Mouse (Mus musculus) cerebellum, adult (tissue): ENCODE measurements around the gene Hnrnph3.
A peak's percentile ranks its signal among the peaks of the same experiment; 100 is the strongest.
"Not testable (repeated sequence)": the region's sequence is repeated elsewhere in the genome, so short reads cannot be mapped to it uniquely, and the experiment has no call there.

ENCODE experiments used
- ATAC-seq: cut with Nextera tagmentation; 2 replicates; pipeline ENCODE4 v1.9.2; 2017; ENCODE audit warnings: mild to moderate bottlenecking, moderate library complexity, mixed read lengths; ENCODE audit not compliant: insufficient number of reproducible peaks, low FRiP score, low TSS enrichment

Gene Hnrnph3

DNA sequence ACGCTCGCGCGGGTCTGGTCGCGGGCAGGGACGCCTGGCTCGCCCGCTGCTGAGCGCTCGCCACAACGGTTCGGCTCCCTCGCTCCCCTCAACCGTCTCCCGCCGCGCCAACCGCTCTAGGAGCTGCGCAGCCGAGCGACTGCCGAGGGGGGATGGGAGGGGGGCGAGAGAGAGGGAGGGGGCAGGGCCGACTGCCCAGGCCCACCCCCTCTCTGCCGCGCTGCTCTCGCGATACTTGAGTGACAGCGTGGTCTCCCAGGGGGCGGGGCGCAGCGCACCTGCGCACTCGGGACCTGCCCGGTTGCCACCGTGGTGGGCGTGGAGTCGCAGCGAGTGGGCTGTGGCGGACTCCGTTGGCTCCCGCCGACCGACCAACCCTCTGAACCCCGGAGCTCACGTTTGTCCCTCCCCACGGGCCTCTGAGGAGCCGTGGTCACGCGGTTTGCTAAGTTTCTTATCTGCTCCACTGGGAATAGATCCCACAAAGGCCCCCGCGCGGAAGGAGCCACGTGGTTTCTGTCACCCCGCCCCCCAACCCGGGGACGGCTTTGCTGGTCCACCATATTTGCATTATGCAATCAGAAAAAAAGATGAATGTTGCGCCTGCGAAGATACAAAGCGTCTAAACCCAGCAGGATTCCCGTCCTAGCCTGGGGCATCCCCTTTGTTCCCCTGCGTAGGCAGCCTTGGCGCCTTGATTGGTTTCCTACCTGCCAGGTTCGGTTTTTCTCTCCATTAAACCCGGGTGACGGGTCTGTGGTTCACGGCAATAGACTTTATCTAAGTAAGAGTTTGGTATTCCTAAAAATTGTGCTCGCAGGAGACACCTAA lies at the start of gene Hnrnph3, which contains the start of gene Pbld2:
Gene Hnrnph3 (minus strand): TSS at position 469 of the 831 bp plus-strand sequence.
Gene Pbld2 (plus strand): TSS at position 567 of the 831 bp plus-strand sequence.
- ATAC-seq: peak; percentile 84

DNA sequence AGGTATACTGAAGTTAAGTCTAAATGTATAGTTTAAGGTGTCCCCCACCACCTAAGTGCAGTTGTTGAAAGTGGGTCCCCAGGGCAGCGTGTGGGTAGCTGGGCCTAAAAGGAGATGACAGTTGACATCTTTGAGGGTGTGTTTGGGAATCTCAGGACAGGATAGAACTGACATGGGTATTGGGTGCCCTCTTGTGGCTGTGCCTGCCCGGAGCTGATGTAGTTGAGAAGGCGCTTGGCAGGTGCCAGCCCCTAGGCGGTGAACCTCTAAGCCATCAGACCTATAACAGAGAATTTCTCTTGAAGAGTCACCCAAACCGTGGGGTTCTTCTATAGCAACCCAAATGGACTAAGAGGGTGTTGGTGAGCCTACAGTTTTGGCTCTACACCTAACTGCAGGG lies 42.0 kb upstream of the Hnrnph3 start:
- ATAC-seq: peak; percentile 95

DNA sequence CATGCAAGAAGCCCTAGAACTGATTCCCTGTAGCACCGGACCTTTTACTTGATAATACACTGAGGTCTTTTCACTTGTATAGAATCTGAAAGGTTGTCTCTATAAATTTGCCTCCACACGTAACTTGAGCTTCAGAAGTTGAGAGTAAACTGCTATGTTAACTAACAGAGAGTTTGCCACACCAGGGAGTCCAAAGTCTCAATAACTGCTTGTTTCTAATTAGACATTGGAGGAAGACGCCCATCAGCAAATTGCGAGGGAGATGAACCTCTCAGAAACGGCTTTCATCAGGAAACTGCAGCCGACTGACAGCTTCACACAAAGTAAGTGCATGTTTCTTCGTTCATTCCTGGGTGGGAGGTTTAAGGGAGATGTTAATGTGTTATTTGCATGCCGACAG lies 41.5 kb upstream of the Hnrnph3 start:
- no peak for ATAC-seq

DNA sequence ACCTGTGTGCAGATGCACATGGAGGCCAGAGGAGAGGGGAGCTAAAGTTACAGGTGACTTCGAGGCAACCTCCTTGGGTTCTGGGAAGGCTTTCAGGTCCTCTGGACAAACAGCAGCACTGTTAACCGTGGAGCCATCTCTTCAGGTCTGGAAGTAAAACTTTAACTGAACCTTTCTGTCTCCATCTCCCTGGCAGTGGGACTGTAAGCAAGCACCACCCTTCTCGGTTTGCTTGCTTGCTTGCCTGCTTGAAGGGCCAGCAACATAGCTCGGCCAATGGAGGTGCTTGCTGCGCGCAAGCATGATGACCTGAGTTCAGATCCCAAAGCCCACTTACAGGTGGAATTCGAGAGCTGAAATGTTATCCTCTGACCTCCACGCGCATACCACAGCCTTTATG lies 40.5 kb upstream of the Hnrnph3 start:
- ATAC-seq: no peak

DNA sequence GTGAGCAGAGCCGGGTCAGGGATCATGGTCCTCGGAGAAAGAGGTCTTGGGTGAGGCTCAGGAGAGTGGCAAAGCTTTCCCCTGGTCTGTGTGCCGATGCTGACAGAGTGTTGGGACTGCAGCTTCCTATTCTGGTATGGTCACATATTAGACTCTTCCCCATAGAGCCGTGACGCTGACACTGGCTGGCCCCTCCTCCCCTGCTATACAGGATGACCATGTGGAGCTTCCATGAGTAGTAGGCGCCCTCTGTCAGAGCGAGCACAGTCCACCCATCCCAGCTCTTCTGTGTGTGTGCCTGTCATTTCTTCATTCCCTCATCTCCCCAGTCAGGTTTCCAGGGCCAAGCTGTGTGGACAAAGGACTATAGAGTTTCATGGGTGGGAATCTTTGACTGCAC lies 39.3 kb upstream of the Hnrnph3 start:
- no peak for ATAC-seq

DNA sequence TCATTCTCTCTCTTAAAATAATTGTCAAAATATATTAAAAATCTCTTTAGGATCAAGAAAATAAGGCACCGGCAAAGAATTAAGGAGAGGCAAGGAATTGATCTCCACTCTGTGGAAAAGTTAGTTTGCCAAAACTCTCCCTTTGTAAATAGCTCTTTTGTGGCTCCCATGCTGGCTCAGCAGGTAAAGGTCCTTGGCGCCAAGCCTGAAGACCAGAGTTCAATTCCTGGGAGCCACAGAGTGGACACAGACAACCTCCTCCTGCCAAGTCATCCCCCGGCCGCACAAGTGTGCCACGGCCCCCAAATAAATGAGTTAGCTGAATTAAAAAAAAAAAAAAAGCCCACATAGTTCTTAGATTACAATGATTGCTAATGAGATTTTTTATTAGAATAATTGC lies 38.7 kb upstream of the Hnrnph3 start:
- ATAC-seq: no peak

DNA sequence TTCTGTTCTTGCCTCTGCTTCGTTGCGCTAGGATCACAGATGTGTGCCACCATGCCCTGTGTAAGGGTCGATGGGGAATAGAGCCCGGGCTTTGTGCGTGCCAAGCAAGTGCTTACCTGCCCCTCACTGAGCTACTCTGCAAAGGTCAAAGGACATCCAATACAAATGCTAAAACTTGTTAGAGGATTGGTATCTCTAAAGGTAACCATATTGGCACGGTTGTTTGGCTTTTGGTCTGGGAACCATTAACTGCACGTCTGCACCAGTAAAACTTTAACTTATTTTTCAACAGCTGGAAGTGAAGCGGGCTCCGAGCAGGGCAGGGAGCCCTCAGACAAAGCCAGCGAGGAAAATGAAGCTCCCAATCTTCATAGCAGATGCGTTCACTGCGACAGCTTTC lies 37.2 kb upstream of the Hnrnph3 start:
- no peak for ATAC-seq

DNA sequence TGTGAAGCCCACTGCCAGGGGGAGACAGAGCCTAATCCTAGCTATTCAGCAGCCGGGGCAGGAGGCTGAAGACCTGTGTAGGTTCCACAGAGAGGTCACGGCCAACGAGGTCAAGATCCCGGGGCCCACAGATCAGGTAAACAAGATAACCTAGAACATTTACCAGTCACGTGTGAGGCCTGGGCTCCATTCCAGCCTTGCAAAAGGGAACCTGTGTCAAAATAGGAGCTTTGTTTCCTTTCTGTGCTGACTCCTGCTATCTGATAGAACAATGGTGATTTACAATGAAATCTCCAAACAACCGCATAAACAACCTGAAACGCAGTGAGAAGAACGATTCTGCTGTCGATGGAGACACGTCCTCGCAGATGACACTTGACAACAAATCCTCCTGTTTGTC lies 36.4 kb upstream of the Hnrnph3 start:
- no peak for ATAC-seq

DNA sequence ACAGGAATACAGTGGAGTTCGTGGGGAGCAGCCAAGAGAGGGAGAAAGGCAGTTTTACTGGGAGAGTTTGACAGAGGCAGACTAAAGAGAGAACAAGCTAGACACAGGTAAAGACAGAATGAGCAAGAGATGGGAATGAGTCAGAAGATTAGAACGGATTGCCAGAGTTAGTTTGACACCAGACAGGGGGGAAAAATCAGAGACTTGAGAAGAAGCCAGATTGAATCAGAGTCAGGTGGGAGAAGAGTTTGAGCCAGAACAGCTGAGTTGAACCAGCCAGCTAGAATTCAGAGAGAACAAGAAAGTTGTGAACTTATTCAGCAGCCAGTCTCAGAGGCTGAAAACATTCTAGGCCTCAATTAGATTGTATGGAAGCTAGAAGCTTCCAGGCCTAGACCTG lies 35.8 kb upstream of the Hnrnph3 start, which contains the start of gene Pbld1:
Gene Pbld1 (plus strand): TSS at position 301 of the 400 bp plus-strand sequence.
- ATAC-seq: no peak

DNA sequence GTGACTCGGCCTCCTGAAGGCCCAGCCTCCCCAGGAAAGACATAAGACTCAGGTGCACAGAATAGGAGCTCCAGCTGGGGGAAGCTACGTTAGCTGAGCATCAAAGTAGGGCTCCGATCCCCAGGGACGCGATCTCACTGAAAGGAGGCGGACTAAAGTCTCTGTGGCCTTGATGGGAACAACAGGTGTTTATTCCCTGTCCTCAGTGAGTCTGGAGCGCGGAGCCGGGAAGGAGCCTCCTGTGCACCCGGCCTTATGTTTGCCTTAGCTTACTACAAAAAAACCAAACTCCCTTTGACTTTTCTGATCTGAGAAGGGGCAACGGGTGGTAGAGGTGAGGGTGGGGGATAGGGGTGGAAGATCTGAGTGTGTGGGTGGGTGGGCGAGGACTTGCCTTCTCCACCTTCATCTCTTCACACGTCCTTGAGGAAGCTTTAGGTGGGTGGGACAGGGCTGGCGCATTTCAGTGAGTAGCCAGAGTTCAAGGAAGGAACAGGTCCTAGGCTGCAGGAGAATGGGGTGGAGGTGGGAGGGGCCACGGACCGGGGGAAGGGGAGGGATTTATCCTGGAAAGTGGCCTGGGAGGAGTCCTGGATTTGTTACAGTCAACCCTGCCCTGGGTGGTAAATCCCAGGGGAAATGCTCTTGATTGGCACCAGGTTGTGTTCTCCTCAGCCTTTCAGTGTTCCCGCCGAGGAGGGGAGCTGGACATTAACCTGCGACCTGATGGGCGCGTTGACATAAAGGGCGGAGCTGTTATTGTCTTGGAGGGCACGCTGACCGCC lies 33.1 kb upstream of the Hnrnph3 start:
- ATAC-seq: no peak

DNA sequence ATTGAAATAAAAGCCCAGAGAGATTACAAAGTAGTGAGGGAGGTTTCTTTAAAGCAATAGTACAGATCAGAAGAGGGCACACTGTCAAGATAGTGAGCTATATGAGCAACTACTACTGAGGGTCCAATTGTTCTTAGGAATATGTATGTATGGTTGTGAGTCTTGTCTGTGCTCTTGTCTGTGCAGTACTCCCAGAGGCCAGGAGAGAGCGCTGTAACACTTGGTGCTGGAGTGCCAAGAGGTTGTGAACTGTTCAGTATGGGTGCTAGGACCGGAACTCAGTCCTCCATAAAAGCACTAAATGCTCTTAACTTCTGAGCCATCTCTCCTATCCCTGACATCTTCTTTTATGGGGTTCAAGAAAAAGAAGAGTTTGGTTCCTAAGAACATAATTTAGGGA lies 30.6 kb upstream of the Hnrnph3 start:
- ATAC-seq: no peak

DNA sequence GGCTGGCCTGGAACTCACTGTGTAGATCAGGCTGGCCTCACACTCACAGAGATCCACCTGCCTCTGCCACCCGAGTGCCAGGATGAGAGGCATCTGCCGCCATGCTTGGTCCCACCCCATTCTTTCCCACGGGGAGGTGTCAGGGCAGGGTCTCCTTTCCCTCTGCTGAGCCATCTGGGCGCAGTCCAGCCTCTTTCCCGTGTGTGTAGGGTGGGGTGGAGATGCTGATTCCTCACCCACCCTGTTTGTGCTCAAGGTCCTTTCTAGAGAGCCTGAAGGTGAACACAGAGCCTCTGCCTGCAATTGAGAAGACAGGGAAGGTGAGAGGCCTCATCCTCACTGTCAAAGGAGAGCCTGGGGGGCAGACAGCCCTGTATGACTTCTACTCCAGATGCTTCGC lies 30.1 kb upstream of the Hnrnph3 start:
- ATAC-seq: not testable (repeated sequence)

DNA sequence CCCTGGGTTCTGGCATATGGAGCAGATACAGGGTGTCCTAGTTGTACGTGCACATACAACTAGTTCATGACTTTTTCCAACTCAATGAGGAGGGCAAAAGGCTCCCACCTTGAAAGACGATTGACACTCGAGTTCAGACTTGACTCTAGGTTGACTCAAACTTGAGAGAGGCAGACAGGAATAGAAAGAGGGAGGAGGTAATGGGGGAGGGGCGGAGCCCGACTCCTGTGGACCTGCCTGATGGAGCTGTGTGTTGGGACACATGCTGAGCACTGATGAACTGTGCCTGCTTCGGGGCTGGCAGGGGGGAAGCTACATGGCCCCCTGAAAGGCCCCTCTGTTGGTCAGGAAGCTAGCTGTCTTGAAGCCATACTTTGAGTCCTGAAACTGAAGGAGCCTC lies 29.0 kb upstream of the Hnrnph3 start:
- no peak for ATAC-seq

DNA sequence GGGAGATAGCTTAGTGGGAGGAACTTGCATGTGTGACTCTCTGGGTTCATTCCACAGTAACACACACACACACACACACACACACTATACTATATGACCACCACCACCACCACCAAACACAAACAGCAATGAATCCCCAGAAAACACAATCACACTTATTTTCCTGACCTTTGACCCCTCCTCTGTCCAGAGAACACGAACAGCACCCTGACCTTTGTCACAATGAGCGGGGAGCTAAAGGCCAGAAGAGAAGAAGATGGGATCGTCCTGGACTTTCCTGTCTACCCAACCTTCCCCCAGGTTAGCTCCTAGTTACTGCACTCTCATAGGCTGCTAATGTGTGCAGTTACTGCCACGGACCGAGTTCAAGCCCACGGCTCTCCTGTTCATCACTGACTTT lies 28.0 kb upstream of the Hnrnph3 start:
- no peak for ATAC-seq

DNA sequence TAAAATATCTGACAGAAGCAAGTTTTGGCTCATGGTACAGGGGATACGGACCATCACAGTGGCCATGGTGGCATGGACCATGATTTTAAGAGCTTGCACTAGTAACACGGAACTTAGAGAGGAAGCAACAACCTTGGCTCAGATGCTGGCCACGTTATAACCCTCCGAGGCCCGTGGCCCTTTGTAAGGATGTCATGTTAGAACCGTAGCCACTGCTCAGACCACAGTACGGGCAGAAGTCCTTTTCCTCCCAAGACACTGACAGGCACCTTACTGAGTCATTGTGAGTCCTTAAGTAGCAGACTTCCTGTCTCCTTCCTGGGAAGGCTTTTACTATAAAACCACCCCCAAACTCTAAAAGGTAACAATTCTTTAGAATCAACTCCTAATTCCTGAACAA lies 27.2 kb upstream of the Hnrnph3 start:
- no peak for ATAC-seq

DNA sequence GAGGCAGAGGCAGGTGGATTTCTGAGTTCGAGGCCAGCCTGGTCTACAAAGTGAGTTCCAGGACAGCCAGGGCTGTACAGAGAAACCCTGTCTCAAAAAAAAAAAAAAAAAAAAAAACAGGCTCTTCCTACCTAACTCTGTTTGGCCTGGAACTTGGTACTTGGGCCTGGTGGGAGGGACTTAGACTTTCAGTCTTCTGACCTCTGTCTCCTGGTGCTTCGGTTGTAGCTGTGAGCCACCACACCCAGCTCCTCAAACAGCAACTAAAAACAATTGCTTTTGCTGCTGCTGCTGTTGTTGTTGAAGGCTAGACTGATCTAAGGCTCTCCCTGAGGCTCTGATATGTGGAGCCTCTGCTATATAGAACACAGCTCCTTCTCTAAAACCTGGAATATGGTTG lies 25.1 kb upstream of the Hnrnph3 start:
- no peak for ATAC-seq

DNA sequence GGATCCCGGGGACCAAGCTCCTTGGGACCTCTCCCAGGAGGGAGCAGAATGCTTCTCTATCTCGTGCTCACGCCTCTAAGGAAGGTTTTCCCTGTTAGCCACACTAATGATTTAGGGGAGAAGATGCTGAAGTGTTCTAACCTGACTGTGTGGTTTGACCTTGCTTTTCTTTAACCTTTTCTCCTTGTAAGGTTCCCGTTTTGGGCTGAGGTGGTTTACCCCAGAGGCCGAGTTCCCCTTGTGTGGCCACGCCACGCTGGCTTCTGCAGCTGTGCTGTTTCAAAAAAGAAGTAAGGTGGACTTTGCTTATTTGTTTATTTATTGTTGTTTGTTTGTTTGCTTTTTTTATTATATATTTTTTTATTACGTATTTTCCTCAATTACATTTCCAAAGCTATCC lies 23.7 kb upstream of the Hnrnph3 start:
- ATAC-seq: no peak

DNA sequence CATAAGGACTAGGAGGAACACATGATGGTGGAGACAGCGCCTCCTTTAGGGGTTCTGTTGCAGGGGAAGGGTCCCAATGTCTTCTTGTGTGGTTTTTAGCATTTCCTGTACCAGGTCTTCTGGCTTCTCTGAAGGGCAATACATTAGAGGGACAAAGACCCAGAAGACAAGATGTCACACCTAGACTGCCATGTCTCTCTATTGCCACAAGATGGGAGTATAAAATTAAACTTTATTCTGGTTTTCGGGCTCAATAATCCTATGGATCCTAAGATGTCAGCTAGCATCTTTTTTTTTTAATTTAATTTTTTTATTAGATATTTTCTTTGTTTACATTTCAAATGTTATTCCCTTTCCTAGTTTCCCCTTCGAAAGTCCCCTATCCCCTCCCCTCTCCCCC lies 19.1 kb upstream of the Hnrnph3 start:
- ATAC-seq: no peak

DNA sequence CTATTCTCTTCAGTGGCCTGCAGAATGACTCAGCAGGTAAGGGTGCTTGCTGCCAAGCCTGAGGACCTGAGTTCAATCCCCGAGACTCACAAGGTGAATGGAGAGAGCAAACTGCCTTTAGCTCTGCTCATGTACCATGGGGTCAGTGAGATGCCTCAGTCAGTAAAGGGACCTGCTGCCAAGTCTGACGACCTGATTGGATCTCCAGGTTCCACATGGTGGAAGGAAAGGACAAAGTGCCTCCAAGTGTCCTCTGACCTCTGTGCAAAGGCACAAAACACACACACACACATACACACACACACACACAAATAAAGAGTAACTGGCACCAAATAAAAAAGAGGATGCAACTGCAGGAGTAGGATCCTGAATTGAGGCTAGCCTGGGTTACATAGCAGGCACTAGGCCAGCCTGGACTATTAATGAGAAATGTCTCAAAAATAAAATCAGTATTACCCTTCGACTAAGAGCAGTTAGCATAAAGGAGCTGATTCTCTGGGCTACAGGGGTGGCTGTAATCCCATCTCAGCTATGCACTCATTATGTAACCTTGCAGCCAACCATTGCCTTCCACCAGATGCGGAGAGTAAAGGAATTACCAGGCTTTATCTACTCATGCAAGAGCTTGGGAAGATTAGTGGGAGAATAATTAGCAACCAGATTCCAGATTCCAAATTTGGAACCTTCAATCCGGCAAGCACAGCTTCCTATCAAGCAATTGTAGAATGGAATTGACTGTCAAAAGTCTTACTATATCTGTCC lies 16.0 kb upstream of the Hnrnph3 start:
- no peak for ATAC-seq

DNA sequence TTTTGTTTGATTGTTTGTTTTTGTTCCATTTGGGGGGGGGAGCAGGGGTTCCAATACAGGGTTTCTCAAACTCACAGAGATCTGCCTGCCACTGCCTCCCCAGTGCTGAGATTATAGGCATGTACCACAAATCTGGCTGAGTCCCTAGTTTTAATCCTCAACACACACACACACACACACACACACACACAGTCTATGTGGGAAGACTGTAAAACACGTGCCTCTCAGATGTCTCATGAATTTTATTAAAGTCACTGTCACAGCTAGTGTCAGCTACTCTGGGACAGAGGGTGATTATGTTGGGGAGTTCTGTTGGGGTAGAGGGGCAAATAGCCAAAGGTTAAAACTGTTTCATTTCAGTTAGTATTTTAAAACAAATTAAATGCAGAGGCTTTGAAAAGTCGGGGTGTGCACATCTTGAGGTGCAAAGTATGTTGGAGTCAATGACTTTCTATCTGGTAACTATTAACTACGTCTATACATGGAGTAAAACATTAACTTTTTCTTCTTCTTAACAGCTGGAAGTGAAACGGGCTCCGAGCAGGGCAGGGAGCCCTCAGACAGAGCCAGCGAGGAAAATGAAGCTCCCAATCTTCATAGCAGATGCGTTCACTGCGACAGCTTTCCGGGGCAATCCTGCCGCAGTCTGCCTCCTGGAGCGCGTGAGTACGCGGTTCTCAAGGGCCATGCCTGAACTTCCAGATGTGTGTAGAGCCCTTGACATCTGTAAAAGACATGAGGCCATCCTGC lies 14.7 kb upstream of the Hnrnph3 start:
- ATAC-seq: no peak
